Mouse (Mus musculus): ENCODE data around the gene Spata13.

Spata13 gene

GRCm38 (mm10) chr14:60671504-60671903 is 37.7 kb downstream of the Spata13 start:
- no peak for DNase-seq (ENCODE audit: low read depth in 2 of 2, low spot score in 2 of 2)

GRCm38 (mm10) chr14:60675697-60676096 is 41.9 kb downstream of the Spata13 start:
- DNase-seq (ENCODE audit: low read depth in 2 of 2, low spot score in 2 of 2) = no peak

GRCm38 (mm10) chr14:60676625-60677314 is 43.0 kb downstream of the Spata13 start:
- no peak for DNase-seq (ENCODE audit: low read depth in 2 of 2, low spot score in 2 of 2)

GRCm38 (mm10) chr14:60682361-60683023 is 48.7 kb downstream of the Spata13 start:
- DNase-seq (ENCODE audit: low read depth in 2 of 2, low spot score in 2 of 2) = no peak

- DNase-seq (ENCODE audit: low read depth in 2 of 2, low spot score in 2 of 2) = no peak
Measured at GRCm38 (mm10) chr14:60683989-60684388, 50.2 kb downstream of the Spata13 start.

GRCm38 (mm10) chr14:60686733-60687132 is 52.9 kb downstream of the Spata13 start:
- DNase-seq (ENCODE audit: low read depth in 2 of 2, low spot score in 2 of 2) = no peak

- no peak for DNase-seq (ENCODE audit: low read depth in 2 of 2, low spot score in 2 of 2)
Measured at GRCm38 (mm10) chr14:60687241-60687640, 53.4 kb downstream of the Spata13 start.

GRCm38 (mm10) chr14:60688509-60689205 is 54.9 kb downstream of the Spata13 start:
- no peak for DNase-seq (ENCODE audit: low read depth in 2 of 2, low spot score in 2 of 2)

- no peak for DNase-seq (ENCODE audit: low read depth in 2 of 2, low spot score in 2 of 2)
Measured at GRCm38 (mm10) chr14:60689768-60690167, 56.0 kb downstream of the Spata13 start.

- DNase-seq (ENCODE audit: low read depth in 2 of 2, low spot score in 2 of 2) = no peak
Measured at GRCm38 (mm10) chr14:60690631-60691030, 56.8 kb downstream of the Spata13 start.

GRCm38 (mm10) chr14:60693122-60693536 is 59.3 kb downstream of the Spata13 start:
- DNase-seq (ENCODE audit: low read depth in 2 of 2, low spot score in 2 of 2) = no peak

- no peak for DNase-seq (ENCODE audit: low read depth in 2 of 2, low spot score in 2 of 2)
Measured at GRCm38 (mm10) chr14:60693666-60694065, 59.9 kb downstream of the Spata13 start.

- DNase-seq (ENCODE audit: low read depth in 2 of 2, low spot score in 2 of 2) = peak; percentile 34 to 61
Measured at GRCm38 (mm10) chr14:60694215-60694997, 60.6 kb downstream of the Spata13 start.

GRCm38 (mm10) chr14:60697351-60697750 is 63.5 kb downstream of the Spata13 start:
- no peak for DNase-seq (ENCODE audit: low read depth in 2 of 2, low spot score in 2 of 2)

GRCm38 (mm10) chr14:60698980-60699379 is 65.2 kb downstream of the Spata13 start:
- DNase-seq (ENCODE audit: low read depth in 2 of 2, low spot score in 2 of 2) = no peak

GRCm38 (mm10) chr14:60702377-60703140 is 68.8 kb downstream of the Spata13 start:
- no peak for DNase-seq (ENCODE audit: low read depth in 2 of 2, low spot score in 2 of 2)

- no peak for DNase-seq (ENCODE audit: low read depth in 2 of 2, low spot score in 2 of 2)
Measured at GRCm38 (mm10) chr14:60704510-60704909, 70.7 kb downstream of the Spata13 start.

GRCm38 (mm10) chr14:60704961-60705360 is 71.2 kb downstream of the Spata13 start:
- DNase-seq (ENCODE audit: low read depth in 2 of 2, low spot score in 2 of 2) = peak; percentile 42 to 67

GRCm38 (mm10) chr14:60709192-60709591 is 75.4 kb downstream of the Spata13 start:
- peak; percentile 65 to 70 for DNase-seq (ENCODE audit: low read depth in 2 of 2, low spot score in 2 of 2)

GRCm38 (mm10) chr14:60709749-60710148 is 75.9 kb downstream of the Spata13 start:
- DNase-seq (ENCODE audit: low read depth in 2 of 2, low spot score in 2 of 2) = no peak

- no peak for DNase-seq (ENCODE audit: low read depth in 2 of 2, low spot score in 2 of 2)
Measured at GRCm38 (mm10) chr14:60711161-60711560, 77.4 kb downstream of the Spata13 start.

Data from CD8-positive naive resting alpha-beta T cell, adult 2 months (primary cell).